Mouse (Mus musculus) CD8-positive naive resting alpha-beta T cell, adult 2 months (primary cell): ENCODE data around the gene Adam33.
"Not testable (repeated sequence)": the region's sequence is repeated elsewhere in the genome, so short reads cannot be mapped to it uniquely, and the experiment has no call there.

ENCODE experiments used
- DNase-seq, 2 experiments: peaks; one replicate each; pipeline ENCODE4 v3.0.0; 2022; ENCODE audit warnings: low read depth in 2 of 2, low spot score in 2 of 2

Adam33 gene

DNA sequence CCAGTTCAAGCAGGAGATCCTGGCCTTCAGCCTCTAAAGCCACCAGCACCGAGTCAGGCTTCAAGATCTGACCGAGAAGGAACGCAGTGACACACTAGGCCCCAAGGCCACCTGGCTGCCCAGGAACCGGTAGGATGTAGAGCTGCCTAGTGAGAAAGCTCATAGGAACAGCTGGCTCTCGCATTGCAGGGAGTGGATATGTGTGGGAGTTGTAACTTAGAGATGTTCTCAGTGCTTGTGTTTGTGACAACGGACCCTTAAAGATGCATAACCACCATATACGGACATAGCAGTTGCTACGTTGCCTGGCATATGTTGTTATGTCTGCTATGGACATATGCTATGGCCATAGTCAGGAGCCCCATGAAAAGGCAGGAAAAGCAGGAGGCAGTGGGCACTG, 4.9 kb downstream of the Adam33 start:
- DNase-seq, result no peak

DNA sequence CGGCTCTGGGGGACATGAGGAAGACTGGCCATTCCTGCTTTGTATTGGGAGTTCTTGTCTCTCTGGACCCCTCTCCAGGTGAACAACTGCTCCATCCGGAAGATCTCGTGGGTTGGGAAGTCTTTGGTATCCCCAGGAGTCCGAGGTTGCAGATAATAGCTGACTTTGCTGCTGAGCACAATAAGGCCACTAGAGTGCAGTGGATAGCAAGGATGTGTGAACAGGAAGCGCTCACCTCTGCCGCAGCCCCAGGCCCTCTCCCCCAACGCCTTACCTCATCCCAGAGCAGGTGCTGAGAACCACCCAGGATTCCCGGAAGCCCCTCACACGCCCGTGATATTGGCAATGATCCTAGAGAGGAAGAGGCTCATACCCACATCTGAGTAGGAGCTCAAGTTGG, 7.4 kb downstream of the Adam33 start:
- no peak for DNase-seq

DNA sequence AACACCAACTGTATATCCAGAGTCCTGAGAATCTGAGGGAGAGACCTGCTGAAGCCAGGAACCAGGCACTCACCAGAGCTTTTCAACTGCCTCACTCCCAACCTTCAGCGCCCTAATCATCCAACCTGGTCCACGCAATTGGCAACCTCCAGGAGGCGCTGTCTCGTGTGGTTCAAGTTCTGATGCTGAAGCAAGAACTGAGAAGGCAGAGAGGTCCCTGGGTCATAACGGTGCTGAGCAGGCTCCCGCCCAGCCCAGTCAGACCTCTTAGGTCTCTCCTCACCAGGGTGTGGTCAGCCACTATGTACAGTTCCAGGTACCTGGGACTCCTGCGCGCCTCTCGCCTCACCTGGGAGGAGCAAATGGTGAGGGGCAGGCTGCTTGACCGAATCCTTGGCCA, 8.0 kb downstream of the Adam33 start:
- peak; percentile 8 to 16 for DNase-seq

DNA sequence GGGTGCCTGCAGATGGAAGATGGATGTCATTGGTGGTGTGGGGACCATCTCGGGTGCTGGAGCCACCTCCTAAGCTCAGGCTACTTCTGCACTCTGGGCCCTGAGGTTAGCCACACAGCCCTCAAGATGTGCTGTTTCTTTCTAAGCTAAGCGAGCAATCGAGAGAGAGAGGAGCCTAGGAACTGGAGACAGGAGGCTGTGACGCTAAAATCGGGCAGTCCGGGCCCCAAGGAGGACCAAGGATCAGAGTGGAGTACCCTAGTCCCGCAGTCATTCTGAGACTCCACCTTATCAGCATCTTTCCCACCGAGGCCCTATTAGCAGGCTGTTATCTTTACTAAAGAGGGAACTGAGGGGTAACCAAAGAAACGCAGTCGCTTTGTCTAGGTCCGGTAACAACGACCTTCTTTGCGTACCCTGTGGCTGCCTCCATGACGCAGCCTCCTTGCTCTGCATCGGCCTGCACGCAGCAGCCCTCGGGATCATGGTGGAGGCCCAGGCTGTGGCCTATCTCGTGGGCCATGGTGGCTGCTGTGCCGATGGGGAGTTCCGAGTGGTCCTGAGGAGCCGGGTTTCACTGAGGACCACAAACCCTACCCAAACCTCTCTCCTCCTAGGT, 8.9 kb downstream of the Adam33 start:
- DNase-seq, result no peak

DNA sequence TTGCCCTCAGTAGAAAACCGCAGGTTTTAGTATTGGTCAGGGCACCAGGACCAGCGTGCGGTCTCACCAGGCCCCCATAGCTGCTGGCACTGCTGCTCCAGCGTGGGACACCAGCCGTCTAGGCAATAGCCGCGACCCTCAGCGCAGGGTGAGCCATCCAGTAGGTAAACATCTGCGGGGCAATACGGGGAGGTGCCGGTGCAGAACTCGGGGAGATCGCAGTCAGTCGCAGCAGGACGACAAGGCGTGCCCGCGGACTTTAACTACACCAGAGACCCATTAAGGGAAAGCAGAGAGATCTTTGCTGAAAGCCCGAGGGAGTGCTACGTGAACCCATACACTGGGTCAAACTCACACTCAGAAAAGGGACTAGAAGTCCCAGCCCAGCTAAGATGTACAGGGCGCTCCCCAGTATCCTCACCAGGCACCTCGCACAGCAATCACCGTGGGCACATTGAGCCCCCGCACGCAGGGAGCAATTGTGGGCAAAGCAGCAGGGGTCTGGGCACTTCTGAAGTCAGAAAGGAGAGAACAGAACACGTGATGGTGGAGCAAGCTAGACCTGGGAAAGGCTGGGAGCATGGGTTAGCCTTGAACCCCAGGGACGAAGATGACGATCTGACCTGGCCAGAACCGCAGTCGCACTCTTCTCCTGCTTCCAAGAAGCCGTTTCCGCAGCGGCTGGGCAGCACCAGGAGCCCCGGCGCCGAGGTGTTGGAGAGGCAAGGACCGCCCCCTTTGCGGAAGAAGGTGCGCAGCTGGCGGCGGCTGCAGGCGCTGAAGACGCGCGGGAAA, 9.6 kb downstream of the Adam33 start:
- DNase-seq, result no peak

DNA sequence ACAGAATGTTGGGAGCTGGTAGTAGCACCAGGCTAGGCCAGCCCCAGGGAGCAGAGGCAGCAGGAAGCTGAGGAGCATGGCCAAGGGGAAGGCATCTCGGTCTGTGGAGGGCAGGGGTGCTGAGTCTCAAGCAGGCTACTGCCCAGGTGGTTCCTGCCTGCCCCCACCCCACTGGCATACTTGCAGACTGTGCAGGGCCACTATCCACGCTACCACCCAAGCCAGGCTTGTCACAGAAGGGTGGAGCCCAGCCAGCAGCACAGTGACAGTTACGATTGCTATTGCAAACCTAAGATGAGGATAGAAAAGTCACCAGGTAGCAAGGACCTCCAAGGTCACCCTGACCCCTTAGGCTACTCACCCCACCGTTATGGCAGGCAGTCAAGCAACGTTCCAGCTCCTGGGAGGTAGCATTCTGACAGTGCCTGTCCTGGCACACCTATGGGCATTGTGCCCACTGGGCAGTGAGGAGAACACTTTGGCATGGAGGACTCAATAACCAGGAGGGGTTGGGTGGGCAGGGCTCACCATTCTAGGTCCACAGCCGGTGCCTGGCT, 10.7 kb downstream of the Adam33 start:
- DNase-seq, result no peak

DNA sequence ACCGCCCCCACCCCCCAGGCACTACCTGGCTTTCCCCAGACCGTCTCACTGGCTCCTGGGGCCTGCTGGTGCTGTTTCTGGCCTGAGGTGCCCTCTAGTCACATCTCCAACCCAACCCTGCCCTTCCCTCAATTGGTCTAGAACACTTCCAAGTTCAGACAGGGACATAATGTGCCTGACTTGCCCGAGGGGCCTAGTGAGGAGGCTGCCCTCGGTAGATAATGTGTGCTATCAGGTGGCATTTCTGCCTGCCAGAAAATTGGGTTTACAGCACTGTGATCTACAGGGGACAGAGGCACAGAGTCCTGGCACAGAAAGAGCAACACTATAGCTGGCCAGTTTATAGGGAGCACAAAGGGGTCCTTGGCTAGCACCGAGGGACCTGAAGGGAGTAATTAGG, 11.6 kb downstream of the Adam33 start:
- DNase-seq, result no peak

DNA sequence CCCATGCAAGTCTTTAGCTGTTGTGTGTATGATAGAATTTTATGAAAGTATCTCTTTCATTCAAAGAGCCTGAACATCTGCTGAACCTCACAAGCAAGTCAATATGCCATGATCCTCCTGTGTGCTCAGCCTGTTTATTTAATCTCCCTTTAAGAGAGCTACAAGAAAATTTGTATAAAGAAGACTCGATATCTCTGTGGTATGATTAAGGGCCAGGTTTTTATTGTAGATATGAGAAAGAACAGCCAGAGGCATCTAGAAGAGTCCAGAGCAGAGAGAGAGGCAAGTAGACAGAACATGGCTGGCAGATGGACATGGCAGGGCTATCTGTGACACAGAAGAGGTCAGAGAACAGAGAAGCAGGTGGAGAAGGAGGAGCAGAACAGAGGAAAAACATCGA, 17.6 kb downstream of the Adam33 start:
- no peak for DNase-seq

DNA sequence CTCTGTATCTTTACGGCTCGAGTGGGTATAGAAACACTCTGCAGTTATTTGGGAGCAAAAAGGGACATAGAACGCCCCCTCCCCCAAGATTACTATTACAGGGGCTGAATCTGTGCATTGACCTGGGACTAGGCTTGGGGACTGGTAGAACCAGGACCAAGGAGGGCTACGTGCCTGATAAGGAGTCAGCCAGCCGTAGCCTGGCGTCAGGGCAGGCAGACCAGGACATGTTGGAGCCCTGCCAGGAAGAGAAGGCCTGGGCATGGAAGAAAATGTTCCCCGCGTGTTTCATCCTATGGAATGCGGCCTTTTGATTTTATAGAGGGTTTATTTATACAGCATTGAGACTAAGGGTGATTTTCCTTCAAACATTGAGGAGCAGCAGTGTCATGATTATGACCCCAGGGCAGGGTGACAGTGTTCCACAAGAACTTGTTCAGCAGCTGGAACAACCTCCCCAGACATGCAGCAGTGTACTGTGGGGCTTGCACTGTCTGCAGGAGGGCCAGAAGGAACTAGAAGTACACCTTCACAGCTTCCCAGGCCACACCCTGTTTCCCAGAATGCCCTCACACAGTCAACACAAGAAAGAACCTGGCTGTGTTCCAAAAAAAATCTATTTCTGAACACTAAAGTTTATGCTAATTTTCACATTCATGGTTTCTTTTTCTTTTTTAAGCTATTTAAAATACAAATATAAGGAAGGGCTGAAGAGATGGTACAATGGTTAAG, 18.5 kb downstream of the Adam33 start:
- DNase-seq, result no peak

DNA sequence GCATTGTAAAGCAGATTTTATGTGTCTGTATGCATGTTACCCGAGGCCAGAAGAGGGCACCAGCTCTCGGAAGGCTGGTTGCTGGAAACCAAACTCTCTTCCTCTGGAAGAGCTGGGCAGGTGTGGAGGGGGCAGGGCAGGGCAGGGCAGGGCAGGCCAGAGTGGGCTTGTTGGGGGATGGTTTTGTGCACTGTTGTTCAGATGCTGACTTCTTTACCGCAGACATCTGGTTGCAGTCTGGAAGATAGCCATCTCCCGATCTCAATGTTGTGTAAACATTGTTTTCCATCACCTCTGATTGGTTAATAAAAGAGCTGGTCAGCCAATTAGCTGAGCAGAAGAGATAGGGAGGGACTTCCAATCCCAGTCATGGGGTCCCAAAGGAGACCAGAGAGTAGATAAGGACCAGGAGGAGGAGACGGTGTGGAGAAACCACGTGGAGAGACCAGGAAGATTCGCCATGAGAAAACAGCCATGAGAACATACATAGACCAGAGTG, 19.2 kb downstream of the Adam33 start:
- DNase-seq, result no peak

DNA sequence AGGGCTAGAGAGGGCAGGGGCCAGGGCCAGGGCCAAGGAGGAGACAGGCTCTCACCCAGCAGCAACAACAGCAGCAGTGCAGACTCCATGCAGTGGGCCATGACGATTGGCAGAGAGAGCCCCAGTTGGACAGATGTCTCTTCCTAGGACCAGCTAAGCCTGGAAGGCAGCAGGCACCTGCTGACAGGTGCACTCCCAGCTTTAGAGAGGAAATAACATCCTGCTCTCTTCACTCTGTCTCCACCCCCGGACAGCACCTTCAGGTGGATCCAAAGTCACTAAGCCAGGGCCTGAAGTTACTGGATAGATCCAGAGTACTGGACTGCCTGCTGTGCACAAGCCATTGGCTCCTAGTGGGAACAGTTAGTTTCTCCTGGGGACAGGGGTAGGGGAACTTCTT, 20.6 kb downstream of the Adam33 start, which contains the start of gene Gfra4:
TSS of gene Gfra4 (minus strand) at position 101 of the 400 bp plus-strand sequence.
- no peak for DNase-seq

DNA sequence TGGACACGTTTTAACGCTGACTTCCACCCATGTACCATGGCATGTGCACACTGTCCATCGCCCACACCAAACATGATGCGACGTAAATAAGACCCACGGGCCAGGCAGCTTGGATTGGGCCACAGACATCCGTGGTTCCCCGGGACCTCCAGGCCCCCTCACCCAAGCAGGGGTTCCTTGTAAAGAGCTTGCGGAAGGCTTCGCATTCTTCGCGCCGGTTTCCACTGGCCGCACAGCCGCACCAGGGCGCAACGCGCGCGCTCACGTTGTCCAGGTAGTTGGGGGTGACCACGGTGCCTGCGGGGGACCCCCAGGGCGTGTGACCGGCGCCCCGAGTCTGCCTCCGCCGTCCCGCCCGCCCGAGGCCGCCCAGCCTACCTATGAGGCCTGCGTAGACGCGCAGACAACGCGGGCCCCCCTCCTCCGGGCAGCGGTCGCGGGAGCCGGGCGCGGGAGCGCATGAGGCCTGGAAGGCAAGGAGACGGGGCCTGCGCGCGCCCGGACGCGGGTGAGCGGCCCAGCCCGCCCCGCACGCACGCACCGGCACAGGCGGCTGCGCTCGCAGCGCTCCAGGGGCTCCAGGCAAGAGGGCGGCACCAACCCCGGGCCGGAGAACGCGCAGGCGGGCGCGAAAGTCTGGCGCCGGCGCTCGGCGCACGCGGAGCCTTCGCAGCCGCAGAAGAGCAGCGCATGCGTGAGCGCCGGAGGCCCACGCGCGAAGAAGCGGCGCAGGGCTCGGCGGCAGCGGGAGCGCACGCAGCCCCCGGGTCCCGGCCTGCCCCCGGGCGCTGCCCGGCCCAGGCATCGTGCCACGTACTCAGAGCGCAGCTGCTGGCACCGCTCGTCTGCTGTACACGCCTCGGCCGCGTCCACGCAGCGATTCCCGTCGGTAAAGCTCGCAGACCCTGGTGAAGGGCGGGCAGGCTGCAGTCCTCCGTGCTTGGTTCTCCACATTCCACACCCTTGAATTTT, 22.5 kb downstream of the Adam33 start:
- DNase-seq, result no peak

DNA sequence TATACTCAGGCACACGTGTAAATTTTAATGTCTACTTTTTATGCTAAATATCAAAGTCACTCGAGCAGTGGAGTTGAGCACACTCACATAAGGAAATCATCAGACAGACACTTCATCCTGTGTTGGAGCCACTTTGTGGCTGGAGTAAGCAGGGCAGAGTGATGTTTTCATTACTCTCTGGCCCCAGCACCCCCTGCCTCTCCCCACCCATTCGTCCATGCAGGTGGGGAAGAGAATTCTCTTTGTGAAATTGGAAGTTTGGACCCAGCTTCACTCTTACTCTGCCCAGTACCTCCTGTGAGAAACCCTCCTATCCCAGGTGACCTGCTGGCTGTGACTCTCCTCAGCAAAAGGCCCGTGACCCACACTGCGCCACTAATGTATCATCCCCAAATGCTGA, 24.9 kb downstream of the Adam33 start:
- DNase-seq, result no peak

DNA sequence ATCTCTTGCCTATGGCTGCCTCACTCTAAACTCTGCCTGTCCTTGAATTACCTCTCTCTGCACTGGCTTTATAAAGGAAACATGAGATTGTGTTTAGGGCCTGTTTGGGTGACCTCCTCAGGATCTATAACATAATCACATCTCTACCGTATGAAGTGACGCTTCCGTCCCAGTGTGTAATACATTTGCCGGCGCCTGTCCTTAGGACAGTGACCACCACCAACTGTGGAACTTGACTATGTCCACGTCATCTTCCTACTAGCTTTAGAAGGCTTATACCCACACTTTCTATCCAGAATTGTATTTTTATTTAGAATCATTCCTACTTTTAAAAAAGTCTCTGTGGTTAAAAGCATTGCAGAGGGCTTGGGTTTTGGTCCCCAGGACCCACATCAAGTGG, 25.4 kb downstream of the Adam33 start:
- DNase-seq, result no peak

DNA sequence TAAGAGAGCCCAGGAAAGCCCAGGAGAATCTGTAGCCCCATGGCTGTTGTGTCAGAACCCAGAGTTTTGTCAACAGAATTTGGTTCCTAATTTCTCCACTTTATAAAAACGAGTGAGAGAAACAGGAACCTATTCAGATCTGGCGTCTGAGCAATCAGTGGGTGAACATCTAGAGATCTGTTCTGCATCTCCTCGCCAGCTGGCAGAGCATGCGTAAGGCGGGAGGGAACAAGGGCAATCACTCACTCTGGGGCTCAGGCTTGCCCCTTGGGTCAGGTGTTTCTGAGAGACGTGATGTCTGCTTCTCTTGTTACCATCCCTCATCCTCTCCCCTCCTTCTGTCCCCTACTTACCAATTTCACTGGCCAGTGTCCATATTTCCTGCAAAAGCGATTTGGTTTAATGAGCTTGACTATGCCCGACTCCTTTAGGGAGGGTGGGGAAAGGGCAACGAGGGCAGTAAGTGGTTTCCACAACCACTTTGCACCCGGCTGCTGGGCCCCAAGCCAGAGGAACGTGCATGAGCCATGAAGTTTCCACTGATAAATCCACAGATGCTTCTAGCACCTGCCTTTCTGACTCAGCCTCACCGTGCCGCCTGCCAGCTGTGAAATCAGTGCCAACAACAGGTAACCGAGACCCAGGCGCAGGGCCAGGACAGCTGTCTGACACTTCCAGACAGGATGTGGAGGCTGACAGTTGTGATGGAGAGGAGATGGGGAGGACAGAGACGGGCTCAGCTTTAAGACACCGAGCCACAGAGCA, 26.2 kb downstream of the Adam33 start:
- DNase-seq, result no peak

DNA sequence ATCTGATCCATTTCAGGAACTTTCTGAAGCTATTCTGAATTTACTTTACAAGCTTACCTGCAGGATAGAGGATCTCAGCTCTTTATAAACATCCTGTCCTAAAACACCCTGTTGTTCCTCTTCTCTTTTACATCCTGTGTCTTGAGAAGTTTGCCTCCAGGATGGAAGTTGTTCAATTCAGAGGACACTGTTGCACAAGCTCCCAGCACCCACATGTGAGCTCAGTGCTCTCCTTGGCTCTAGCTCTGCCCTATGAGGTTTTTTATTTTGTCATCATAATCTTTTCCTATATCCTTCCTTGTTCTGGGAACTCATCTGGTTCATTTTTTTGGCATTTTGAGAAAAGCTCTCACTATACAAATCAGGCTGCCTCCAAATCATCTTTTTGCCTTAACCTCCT, 26.9 kb downstream of the Adam33 start:
- DNase-seq, result no peak

DNA sequence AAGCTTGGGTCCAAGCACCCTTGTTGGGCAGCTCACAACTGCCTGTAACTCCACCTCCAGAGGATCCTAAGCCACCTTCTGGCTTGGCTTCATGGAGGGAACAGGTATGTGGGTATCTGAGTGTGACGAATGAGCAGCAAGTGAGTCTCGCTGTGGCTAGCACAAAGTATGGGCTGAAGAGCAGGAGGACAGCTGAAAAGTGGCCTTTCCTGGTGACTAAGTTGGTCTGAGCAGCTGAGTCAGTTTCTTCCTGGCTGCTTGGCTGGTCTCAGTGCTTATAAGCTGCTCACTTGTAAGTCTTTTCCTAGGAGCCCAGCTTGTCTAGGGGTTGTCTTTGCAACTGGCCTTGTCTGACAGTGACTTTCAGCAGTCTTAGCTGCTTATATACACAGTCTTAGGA, 27.3 kb downstream of the Adam33 start:
- DNase-seq, result no peak

DNA sequence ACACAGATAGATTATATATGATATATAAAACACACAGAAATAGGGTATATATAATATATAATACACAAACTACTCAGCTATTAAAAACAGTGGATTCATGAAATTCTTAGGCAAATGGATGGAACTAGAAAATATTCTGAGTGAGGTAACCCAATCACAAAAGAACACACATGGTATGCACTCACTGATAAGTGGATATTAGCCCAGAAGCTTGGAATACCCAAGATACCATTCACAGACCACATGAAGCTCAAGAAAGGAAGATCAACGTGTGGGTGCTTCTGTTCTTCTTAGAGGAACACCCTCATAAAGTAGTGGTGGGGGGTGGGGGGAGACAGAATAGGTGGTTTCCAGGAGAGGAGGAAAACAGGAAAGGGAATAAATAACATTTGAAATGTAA, 32.2 kb downstream of the Adam33 start:
- DNase-seq, result not testable (repeated sequence)

DNA sequence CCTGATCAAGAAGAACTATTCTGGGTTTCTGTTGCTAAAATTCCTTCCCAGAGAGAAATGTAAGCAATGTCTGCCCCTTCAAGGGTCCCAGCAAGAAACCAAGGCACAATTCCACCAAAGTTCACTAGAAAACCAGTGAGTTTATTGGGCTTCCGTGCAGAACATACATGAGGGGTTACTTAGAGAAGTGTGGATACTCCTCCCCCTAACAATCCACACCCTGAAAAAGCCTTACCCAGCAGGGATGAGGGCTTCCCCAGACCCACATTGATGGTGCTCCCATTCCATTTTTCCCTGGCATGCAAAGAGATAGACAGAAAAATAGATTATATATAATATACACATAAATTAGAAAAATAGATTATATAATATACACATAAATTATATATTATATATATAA, 32.6 kb downstream of the Adam33 start:
- no peak for DNase-seq

DNA sequence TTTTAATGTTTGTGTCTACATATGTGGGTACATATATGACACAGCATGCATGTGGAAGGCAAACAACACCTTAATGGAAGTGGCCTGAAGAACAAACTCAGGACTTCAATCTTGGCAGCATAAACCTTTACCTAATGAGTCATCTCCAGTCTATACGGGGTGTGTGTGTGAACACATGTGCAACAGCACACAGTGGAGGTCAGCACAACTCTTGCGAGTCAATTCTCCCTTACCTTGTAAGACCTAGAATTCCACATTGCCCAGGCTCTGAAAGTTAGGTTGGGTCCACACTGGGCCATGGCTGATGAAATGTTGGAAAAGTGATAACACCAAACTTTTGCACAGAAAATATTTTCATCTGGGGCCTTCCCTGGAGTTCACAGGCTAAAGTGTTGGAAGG, 33.1 kb downstream of the Adam33 start:
- DNase-seq, result no peak
